Mouse (Mus musculus): ENCODE data around the gene Sema6d.

Gene Sema6d

GRCm38 (mm10) chr2:124089813-124090230 is at the start of gene Sema6d:
TSS of gene Sema6d (plus strand) at chr2:124089969.
- no peak for DNase-seq

GRCm38 (mm10) chr2:124059910-124060309 is 29.9 kb upstream of the Sema6d start:
- DNase-seq = no peak

GRCm38 (mm10) chr2:124068380-124068779 is 21.4 kb upstream of the Sema6d start:
- DNase-seq = no peak

GRCm38 (mm10) chr2:124070664-124071063 is 19.1 kb upstream of the Sema6d start:
- no peak for DNase-seq

- DNase-seq = no peak
These were observed 18.4 kb upstream of the Sema6d start for GRCm38 (mm10) chr2:124071380-124071779.

- peak; percentile 3 for DNase-seq
These were observed 717 bp downstream of the Sema6d start for GRCm38 (mm10) chr2:124090231-124091141.

- DNase-seq = no peak
These were observed 9.9 kb downstream of the Sema6d start for GRCm38 (mm10) chr2:124099697-124100096.

- DNase-seq = peak; percentile 45
These were observed 10.9 kb downstream of the Sema6d start for GRCm38 (mm10) chr2:124100486-124101200.

- DNase-seq = no peak
These were observed 11.4 kb downstream of the Sema6d start for GRCm38 (mm10) chr2:124101201-124101517.

GRCm38 (mm10) chr2:124101580-124101979 is 11.8 kb downstream of the Sema6d start:
- DNase-seq = no peak

GRCm38 (mm10) chr2:124103277-124103676 is 13.5 kb downstream of the Sema6d start:
- DNase-seq = no peak

- no peak for DNase-seq
These were observed 28.9 kb downstream of the Sema6d start for GRCm38 (mm10) chr2:124118469-124119243.

- no peak for DNase-seq
These were observed 30.6 kb downstream of the Sema6d start for GRCm38 (mm10) chr2:124120355-124120754.

GRCm38 (mm10) chr2:124121539-124121938 is 31.8 kb downstream of the Sema6d start:
- no peak for DNase-seq

- no peak for DNase-seq
These were observed 35.7 kb downstream of the Sema6d start for GRCm38 (mm10) chr2:124125504-124125903.

- no peak for DNase-seq
These were observed 37.1 kb downstream of the Sema6d start for GRCm38 (mm10) chr2:124126853-124127252.

- DNase-seq = no peak
These were observed 41.1 kb downstream of the Sema6d start for GRCm38 (mm10) chr2:124130876-124131275.

GRCm38 (mm10) chr2:124141510-124142044 is 51.8 kb downstream of the Sema6d start:
- DNase-seq = no peak

- DNase-seq = no peak
These were observed 55.8 kb downstream of the Sema6d start for GRCm38 (mm10) chr2:124145528-124145927.

- DNase-seq = no peak
These were observed 68.4 kb downstream of the Sema6d start for GRCm38 (mm10) chr2:124158158-124158557.

- DNase-seq = no peak
These were observed 72.3 kb downstream of the Sema6d start for GRCm38 (mm10) chr2:124162001-124162599.

GRCm38 (mm10) chr2:124168411-124168810 is 78.6 kb downstream of the Sema6d start:
- DNase-seq = no peak

GRCm38 (mm10) chr2:124171718-124172117 is 81.9 kb downstream of the Sema6d start:
- DNase-seq = no peak

Data from cerebellum, adult 8-10 months (tissue).